Mouse (Mus musculus) bone marrow, adult 2 months (tissue): ENCODE measurements around the gene Parp1. TPM values are rescaled to one million over a fixed set of nuclear protein-coding genes. Genes with fewer than 3 reads are reported as not detected.
"Not testable (repeated sequence)": the region's sequence is repeated elsewhere in the genome, so short reads cannot be mapped to it uniquely, and the experiment has no call there.

Experiments
- H3K27ac ChIP-seq: fragments of 200-500 bp; 2 replicates; pipeline ENCODE4 v1.5.1; 2012; ENCODE audit warnings: low read depth, mild to moderate bottlenecking, control low read depth, inconsistent platforms, low read length; ENCODE audit not compliant: control insufficient read depth, poor library complexity, insufficient read depth
- H3K4me1 ChIP-seq: fragments of 200-500 bp; 2 replicates; pipeline ENCODE4 v1.6.1; 2011; ENCODE audit warnings: low read length; ENCODE audit not compliant: control insufficient read depth, insufficient read depth
- H3K4me3 ChIP-seq: fragments of 200-500 bp; replicated peaks from 2 replicates; pipeline ENCODE3; 2011; ENCODE audit warnings: mild to moderate bottlenecking, low read depth, low read length, control low read depth; ENCODE audit not compliant: control insufficient read depth
- CTCF ChIP-seq: fragments of 200-500 bp; IDR thresholded peaks from 2 replicates; pipeline ENCODE4 v1.5.1; 2011; ENCODE audit warnings: low read length, control low read depth; ENCODE audit not compliant: control insufficient read depth, insufficient read depth
- POLR2A ChIP-seq: fragments of 200-500 bp; IDR thresholded peaks from 2 replicates; pipeline ENCODE4 v1.6.1; 2011; ENCODE audit warnings: low read depth, mild to moderate bottlenecking, control low read depth, low read length, borderline replicate concordance; ENCODE audit not compliant: control insufficient read depth
- WGBS: fragments of 180-500 bp; shearing (Covaris S2); methylation state at CpG from one replicate; pipeline ENCODE4 v1.1.7; 2018; 5-methylcytosine and 5-hydroxymethylcytosine counted together
- polyA plus RNA-seq: library from polyadenylated mRNA; stranded (reverse); fragments of >200 nt; gene quantifications from 2 replicates; pipeline ENCODE4 v1.2.4, GENCODE M21; 2011; ENCODE audit warnings: low replicate concordance; ENCODE audit not compliant: missing spikeins, insufficient read depth, insufficient read length

Gene Parp1
- polyA plus RNA-seq, 1 experiment = 57.7 TPM

GRCm38 (mm10) chr1:180604579-180604978 is 35.9 kb downstream of the Parp1 start:
- WGBS = 66% methylated on average over 4 of the region's 4 CpGs
- Histone ChIP-seq H3K4me3 (no peak overlapping the region), H3K27ac (no peak overlapping the region), H3K4me1 (peaks cover 3% of the 10 kb centered on the region)
- TF ChIP-seq POLR2A (no peak), CTCF (no peak)

GRCm38 (mm10) chr1:180606106-180606505 is 37.4 kb downstream of the Parp1 start:
- Histone ChIP-seq H3K4me3 (no peak overlapping the region), H3K27ac (no peak overlapping the region), H3K4me1 (peaks cover 2% of the 10 kb centered on the region)
- WGBS = 62% methylated on average over 3 of the region's 3 CpGs
- TF ChIP-seq POLR2A = no peak
- TF ChIP-seq CTCF = no peak

- TF ChIP-seq POLR2A = no peak
- no peak for TF ChIP-seq CTCF
- Histone ChIP-seq H3K4me1 (peaks cover 2% of the 10 kb centered on the region), H3K27ac (no peak overlapping the region), H3K4me3 (no peak overlapping the region)
- WGBS = 81% methylated on average over 10 of the region's 10 CpGs
Observed at GRCm38 (mm10) chr1:180606796-180607577, 38.3 kb downstream of the Parp1 start.

GRCm38 (mm10) chr1:180607578-180607879 is 38.8 kb downstream of the Parp1 start:
- Histone ChIP-seq H3K27ac (no peak overlapping the region), H3K4me3 (no peak overlapping the region), H3K4me1 (peaks cover 2% of the 10 kb centered on the region)
- 59% methylated on average over 2 of the region's 2 CpGs for WGBS
- TF ChIP-seq CTCF (no peak), POLR2A (no peak)

GRCm38 (mm10) chr1:180611842-180612241 is 43.1 kb downstream of the Parp1 start:
- not testable (repeated sequence) for H3K4me3 ChIP-seq, H3K4me1 ChIP-seq, H3K27ac ChIP-seq
- 86% methylated on average over 11 of the region's 14 CpGs for WGBS

GRCm38 (mm10) chr1:180616762-180617161 is 48.0 kb downstream of the Parp1 start:
- Histone ChIP-seq H3K4me3 (no peak overlapping the region), H3K4me1 (peaks cover 3% of the 10 kb centered on the region; the same call in 1 of the 2 replicates), H3K27ac (no peak overlapping the region)
- 32% methylated on average over 3 of the region's 3 CpGs for WGBS
- TF ChIP-seq POLR2A (no peak), CTCF (no peak)

- Histone ChIP-seq H3K4me1 (peaks cover 2% of the 10 kb centered on the region; the same call in 1 of the 2 replicates), H3K27ac (no peak overlapping the region), H3K4me3 (no peak overlapping the region)
- WGBS = 12% methylated on average over 4 of the region's 4 CpGs
- TF ChIP-seq POLR2A = no peak
- no peak for TF ChIP-seq CTCF
Observed at GRCm38 (mm10) chr1:180622389-180622788, 53.7 kb downstream of the Parp1 start.

GRCm38 (mm10) chr1:180623911-180624310 is 55.2 kb downstream of the Parp1 start:
- Histone ChIP-seq H3K27ac (no peak overlapping the region), H3K4me3 (no peak overlapping the region), H3K4me1 (peaks cover 2% of the 10 kb centered on the region; the same call in 1 of the 2 replicates)
- WGBS = 94% methylated on average over 2 of the region's 2 CpGs
- TF ChIP-seq CTCF (peak; percentile 27; the same call in 1 of the 2 replicates), POLR2A (no peak)

- H3K4me3 ChIP-seq = no peak overlapping the region
- no peak for TF ChIP-seq CTCF
- TF ChIP-seq POLR2A = no peak
- H3K4me1 ChIP-seq = no peaks in the 10 kb centered on the region; the same call in 1 of the 2 replicates
- H3K27ac ChIP-seq = no peak overlapping the region; the same call in 1 of the 2 replicates
- WGBS = 69% methylated on average over 2 of the region's 2 CpGs
Observed at GRCm38 (mm10) chr1:180626141-180626540, 57.4 kb downstream of the Parp1 start.

GRCm38 (mm10) chr1:180637796-180638195 is 69.1 kb downstream of the Parp1 start:
- not testable (repeated sequence) for H3K4me1 ChIP-seq, H3K4me3 ChIP-seq, H3K27ac ChIP-seq
- WGBS = 85% methylated on average over 2 of the region's 2 CpGs
